Mouse (Mus musculus): ENCODE measurements at regions not wholly inside any gene's neighbourhood (a gene's known extent, or its start where the extent isn't known, plus 50 kb on each side); places are given as distances from the start of the nearest gene placed in this dataset.
A peak's percentile ranks its signal among the peaks of the same experiment; 100 is the strongest.
"Not testable (repeated sequence)": the region's sequence is repeated elsewhere in the genome, so short reads cannot be mapped to it uniquely, and the experiment has no call there.

DNA sequence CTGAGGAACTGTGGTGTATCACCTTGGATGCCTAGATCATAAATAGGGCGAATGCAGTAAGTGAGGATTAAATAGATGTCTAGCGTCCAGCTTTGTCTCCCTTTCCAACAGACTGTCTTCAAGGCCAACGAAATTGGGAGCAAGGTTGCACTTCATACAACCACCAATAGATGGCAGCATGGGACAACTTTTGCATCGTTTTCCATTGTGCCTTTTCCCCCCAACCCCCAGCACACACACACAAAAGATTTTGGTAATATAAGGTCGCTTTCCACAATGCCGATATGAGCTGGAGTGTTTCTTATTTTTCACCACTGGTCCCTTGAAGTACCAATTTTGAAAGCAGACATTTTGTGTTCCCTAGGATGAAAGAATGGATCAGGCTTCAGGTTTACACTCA is 304.7 kb downstream of the BC048507 start:
- DNase-seq (ENCODE audit: low spot score): peak; percentile 6

DNA sequence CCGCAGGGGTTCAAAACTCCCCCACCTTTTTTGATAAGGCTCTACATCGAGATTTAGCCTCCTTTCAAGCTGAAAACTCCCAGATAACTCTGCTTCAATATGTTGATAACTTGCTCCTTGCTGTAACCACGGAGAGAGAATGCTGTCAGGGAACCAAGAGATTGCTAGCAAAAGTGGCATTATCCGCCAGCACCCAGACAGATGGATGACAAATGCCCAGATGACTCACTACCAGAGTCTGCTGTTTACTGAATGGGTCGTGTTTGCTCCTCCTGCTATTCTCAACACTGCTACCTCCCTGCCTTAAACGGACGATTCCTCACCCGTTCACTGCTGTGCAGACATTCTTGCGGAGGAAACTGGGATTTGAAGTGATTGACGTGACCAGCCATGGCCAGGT is 310.3 kb downstream of the BC048507 start:
- not testable (repeated sequence) for DNase-seq (ENCODE audit: low spot score)
